Mouse (Mus musculus): ENCODE measurements around the gene Stfa3.
A peak's percentile ranks its signal among the peaks of the same experiment; 100 is the strongest.
"Not testable (repeated sequence)": the region's sequence is repeated elsewhere in the genome, so short reads cannot be mapped to it uniquely, and the experiment has no call there.

Stfa3 gene

GRCm38 (mm10) chr16:36455342-36455802 lies at the start of gene Stfa3:
Stfa3 (minus strand) TSS chr16:36455392.
- no peak for DNase-seq (ENCODE audit: low read depth, low spot score)

- DNase-seq (ENCODE audit: low read depth, low spot score) = no peak
Measured at GRCm38 (mm10) chr16:36502286-36502685, 47.1 kb upstream of the Stfa3 start.

GRCm38 (mm10) chr16:36492420-36492819 lies 37.2 kb upstream of the Stfa3 start:
- DNase-seq (ENCODE audit: low read depth, low spot score) = no peak

- DNase-seq (ENCODE audit: low read depth, low spot score) = no peak
Measured at GRCm38 (mm10) chr16:36476866-36477265, 21.7 kb upstream of the Stfa3 start.

GRCm38 (mm10) chr16:36475530-36475929 lies 20.3 kb upstream of the Stfa3 start:
- no peak for DNase-seq (ENCODE audit: low read depth, low spot score)

GRCm38 (mm10) chr16:36474849-36475248 lies 19.7 kb upstream of the Stfa3 start:
- DNase-seq (ENCODE audit: low read depth, low spot score) = no peak

GRCm38 (mm10) chr16:36473217-36474216 lies 18.3 kb upstream of the Stfa3 start:
- no peak for DNase-seq (ENCODE audit: low read depth, low spot score)

- DNase-seq (ENCODE audit: low read depth, low spot score) = no peak
Measured at GRCm38 (mm10) chr16:36471066-36471633, 16.0 kb upstream of the Stfa3 start.

GRCm38 (mm10) chr16:36469955-36470478 lies 14.8 kb upstream of the Stfa3 start:
- no peak for DNase-seq (ENCODE audit: low read depth, low spot score)

GRCm38 (mm10) chr16:36469367-36469766 lies 14.2 kb upstream of the Stfa3 start:
- DNase-seq (ENCODE audit: low read depth, low spot score) = no peak

- no peak for DNase-seq (ENCODE audit: low read depth, low spot score)
Measured at GRCm38 (mm10) chr16:36468862-36469261, 13.7 kb upstream of the Stfa3 start.

- DNase-seq (ENCODE audit: low read depth, low spot score) = no peak
Measured at GRCm38 (mm10) chr16:36467936-36468335, 12.7 kb upstream of the Stfa3 start.

- no peak for DNase-seq (ENCODE audit: low read depth, low spot score)
Measured at GRCm38 (mm10) chr16:36465436-36465835, 10.2 kb upstream of the Stfa3 start.

GRCm38 (mm10) chr16:36464076-36464475 lies 8.9 kb upstream of the Stfa3 start:
- no peak for DNase-seq (ENCODE audit: low read depth, low spot score)

GRCm38 (mm10) chr16:36460426-36460825 lies 5.2 kb upstream of the Stfa3 start:
- DNase-seq (ENCODE audit: low read depth, low spot score) = peak; percentile 31

- not testable (repeated sequence) for DNase-seq (ENCODE audit: low read depth, low spot score)
Measured at GRCm38 (mm10) chr16:36420979-36421378, 34.2 kb downstream of the Stfa3 start.

- no peak for DNase-seq (ENCODE audit: low read depth, low spot score)
Measured at GRCm38 (mm10) chr16:36408357-36408756, 46.8 kb downstream of the Stfa3 start, which contains the start of gene Stfa2. Stfa2 (minus strand) TSS chr16:36408457.
